Mouse (Mus musculus): Measurements from ENCODE around the gene 4933430I17Rik. TPM values are rescaled to one million over a fixed set of nuclear protein-coding genes. Genes with fewer than 3 reads are reported as not detected.

Gene 4933430I17Rik
- polyA plus RNA-seq, 2 experiments from 2014 or later, result 0.25 to 0.62 TPM

DNA sequence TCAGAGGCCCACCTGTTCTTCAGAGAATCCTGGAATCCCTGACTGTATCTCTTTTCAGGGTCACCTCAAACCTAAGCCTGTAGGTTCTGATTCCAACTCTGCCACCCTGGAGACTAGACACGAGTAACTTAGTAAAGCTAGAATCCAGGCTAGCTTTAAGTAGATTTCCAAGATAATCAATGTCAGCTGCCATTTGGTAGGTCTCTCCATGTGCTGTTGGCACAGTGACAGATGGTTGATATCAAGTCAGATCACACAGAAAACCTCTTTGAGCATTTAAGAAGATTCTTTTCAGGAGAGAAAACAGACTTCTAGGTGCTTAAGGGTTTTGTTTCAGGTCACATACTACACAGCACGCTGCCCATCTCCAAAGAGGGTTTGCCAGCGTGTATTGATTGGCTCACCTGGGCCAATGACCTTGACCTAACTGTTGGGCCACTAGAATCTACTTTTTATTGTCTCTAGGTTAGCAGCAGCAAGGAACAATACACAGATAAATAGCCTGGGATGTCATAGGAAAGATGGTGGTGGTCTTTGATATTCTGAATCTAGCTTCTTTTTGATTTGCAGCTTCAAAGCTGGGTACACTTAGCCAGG, 21.7 kb upstream of the 4933430I17Rik start, which contains the start of gene Hdhd3:
Gene Hdhd3, minus strand, starts transcription at position 94 of the 597 bp plus-strand sequence.
- ATAC-seq, result no peak

DNA sequence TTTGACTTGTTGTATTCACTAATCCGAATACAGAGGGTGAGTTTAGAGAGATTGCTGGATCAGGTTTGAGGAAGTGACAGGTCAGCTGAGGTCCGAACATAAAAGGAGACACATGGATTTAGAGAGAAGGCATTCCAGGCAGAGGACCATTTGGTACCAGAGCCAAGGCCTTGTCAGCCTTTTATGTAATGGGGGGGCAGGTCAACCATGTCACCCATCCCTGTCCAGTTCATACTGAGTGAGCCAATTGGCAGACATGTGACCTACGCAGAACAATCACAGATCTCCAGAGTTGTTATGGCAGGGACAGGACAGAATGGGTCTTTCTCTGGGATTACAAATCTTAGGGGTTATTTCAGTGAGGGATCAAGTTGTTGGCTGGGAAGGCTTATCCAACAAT, 19.2 kb upstream of the 4933430I17Rik start:
- ATAC-seq, result no peak

DNA sequence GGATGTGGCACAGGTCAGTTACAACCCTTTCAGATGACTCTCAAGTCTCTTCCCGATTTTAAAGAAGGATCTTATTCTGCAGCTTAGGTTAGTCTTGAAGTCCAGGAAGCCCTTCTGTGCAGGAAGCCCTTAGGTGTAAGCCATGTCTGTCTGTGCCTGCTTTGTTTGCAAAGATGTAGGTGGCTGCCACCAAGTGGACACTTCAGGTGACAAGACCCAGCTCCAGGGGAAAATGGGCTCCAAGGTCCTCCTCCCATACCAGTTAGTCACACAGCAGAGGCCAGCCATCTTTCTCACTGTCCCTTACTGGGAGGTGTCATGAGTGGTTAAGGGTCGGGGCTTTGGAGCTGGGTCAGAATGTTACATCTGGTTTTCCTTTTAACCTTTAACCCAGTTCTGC, 18.4 kb upstream of the 4933430I17Rik start:
- peak; percentile 60 for ATAC-seq

- ATAC-seq, result no peak
Measured at GRCm38 (mm10) chr4:62508839-62509238, 16.3 kb upstream of the 4933430I17Rik start.

DNA sequence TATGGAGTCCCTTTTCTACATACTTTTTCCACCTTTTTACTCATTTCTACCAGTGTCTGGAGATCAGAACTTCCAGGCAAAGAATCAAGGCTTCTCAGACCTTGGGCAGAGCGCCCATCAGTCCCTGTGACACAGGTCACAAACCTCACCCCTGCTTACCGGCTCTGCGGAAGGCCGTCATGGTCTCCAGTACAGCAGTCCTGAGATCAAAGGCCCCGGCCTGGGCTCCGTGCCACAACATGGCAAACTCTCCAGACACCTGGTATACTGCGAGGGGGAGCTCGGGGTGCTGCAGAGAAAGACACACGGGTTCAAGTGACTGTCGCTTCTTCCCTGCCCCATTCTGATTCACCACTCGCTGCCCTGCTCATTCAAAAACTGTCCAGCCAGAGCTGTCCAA, 15.2 kb upstream of the 4933430I17Rik start:
- no peak for ATAC-seq

DNA sequence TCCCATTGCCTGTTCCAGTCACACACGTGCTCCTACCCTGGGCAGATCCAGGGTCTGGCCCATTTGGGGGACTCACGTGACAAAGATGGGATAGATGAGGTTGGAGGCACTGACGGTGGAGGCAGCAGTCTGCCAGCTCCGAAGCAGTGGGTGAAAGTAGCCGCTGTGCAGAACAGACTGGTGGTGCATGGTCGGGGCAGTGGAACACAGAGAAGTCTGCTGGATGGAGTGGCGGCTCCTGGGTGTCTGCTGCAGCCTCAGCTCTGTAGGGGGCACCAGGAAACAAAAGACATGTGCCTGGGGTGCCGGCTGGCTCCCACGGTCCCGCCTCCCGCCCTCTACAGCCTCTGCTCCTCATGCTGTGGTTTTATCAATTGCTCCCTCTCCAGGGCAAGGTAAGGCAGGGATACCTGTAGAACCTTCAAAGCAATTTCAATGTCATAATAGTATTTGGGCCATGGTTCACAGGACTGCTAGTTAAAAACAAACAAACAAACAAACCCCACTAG, 11.1 kb upstream of the 4933430I17Rik start:
- ATAC-seq, result no peak

DNA sequence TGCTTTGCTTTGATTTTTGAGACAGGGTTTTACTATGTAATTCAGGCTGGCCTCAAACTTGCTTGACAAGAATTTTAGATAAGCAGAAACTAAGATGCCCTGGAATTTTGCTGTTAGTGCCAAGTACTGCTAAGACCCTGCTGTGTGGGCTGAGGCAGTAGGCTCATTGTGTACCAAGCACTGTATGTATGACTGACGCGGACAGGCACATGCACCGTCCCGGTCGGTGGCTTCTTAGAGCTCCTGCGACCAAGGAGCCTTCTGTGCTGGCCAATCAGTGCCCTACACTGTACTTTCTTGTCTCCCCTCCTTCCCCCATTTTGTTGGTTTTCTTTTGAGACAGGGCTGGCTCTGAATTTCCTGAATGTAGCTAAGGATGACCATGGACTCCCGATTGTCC, 10.2 kb upstream of the 4933430I17Rik start:
- ATAC-seq, result no peak

- no peak for ATAC-seq
Measured at GRCm38 (mm10) chr4:62515490-62515889, 9.7 kb upstream of the 4933430I17Rik start.

GRCm38 (mm10) chr4:62516079-62516478, 9.1 kb upstream of the 4933430I17Rik start:
- no peak for ATAC-seq

DNA sequence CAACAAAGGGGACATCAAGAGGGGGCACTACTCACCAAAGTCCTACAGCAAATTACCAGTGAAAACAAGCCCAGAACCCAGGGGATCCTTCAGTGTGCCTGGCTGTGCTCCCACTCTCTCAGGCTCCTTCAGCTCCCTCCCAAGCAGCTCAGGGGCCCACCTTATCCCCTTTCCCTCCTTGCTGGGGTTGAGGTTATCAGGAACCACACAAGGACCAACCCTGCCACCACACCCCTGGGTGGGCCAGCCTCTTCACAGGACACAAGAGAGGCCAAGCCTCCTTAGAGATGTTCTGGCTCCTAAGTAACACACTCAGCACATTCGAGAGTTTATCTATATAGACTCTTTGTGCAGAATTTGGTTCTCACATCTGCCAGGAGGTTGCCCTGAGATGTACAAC, 8.6 kb upstream of the 4933430I17Rik start:
- no peak for ATAC-seq

DNA sequence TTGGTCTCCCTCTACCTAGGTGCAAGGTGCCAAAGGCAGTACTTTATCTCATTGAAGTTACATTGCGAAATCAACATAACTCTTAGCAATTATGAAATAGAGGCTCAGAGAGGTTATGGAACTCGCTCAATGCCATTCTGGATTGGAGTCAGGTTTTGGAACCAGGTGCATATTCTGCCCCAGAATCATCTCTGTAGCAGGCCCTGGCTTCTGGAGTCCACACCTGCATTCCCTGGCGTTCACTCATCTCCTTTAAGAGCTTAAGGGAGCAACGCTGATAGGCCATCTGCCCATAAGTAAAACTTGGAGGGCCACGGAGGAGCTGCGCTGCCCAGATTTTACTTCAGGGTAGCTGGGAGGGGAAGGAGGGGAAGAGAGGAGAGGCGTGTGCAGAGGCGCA, 8.1 kb upstream of the 4933430I17Rik start:
- ATAC-seq, result no peak

DNA sequence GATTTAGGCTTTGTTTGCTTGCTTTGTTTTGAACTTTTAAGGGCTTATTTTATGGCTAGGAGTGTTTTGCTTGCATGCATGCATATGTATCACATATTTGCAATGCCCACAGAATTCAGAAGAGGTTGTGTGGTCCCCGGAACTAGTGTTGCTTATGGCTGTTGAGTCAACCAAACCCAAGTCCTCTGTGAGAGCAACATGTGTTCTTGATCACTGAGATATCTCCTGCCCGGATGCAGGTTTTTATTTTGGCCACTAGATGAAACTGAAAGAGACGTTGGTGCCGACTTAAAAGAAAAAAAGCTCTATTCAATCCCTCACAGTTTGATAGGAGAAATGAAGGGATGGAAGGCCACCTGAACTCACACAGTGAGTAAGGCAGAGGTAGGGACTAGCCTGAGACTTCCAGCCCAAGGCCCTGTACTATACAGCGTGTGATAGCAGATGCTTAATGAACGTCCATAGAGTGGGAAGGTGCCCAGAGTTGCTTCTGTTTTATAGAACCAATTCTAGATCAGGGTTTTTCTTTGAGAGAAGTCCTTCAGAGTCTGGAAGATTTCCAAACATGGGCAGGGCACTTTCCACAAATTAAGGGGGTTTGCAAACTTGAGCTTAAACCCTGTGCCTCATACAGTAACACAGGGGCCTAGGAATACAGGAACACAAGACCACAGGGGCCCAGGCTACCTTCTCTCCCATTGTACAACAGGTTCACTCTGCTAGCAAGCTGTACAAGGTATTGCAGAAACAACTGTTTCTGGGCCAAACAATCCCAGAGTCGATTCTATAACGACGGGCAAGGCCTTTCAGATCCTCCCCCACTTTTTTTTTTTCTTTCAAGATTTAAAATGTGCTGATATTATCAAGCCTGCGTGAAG, 7.4 kb upstream of the 4933430I17Rik start:
- ATAC-seq, result no peak

DNA sequence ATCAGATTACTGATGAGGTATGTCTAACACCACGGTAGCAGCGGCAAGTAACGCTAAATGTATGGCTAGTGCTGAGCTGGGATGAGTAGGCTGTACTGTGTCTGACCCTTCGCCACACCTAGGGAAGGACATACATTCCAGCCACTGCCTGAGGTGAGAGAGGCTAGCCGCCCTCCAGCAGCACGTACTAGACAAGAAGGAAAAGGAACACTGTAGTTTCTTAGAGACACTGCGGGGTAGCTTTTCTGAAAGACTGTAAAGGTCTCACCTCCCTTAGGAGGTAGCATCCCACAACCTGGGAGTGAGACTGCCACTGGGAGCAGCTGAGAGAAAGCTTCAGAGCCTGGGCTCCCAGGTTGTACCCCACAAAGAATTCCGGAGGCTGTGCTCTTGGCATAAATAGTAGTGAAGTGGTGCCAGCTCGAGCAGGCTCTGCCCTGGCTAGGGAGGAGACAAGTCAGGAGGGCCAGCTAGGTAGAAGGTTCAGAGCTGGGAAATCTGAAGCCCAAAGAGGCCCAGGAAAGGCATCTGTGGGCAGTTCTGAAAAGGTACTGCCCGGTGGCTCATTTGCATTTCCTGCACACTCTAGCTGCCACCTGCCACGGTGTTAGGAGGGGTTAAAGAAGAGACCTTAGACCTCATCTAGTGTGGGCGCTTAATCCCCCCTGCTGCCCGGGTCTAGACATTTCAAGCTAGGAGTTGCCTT, 6.6 kb upstream of the 4933430I17Rik start:
- peak; percentile 10 for ATAC-seq

GRCm38 (mm10) chr4:62519122-62519848, 5.9 kb upstream of the 4933430I17Rik start:
- peak; percentile 52 for ATAC-seq

- peak; percentile 71 for ATAC-seq
Measured at GRCm38 (mm10) chr4:62519849-62520233, 5.3 kb upstream of the 4933430I17Rik start, which contains the start of gene Alad. TSS of gene Alad (minus strand) at chr4:62519918.

DNA sequence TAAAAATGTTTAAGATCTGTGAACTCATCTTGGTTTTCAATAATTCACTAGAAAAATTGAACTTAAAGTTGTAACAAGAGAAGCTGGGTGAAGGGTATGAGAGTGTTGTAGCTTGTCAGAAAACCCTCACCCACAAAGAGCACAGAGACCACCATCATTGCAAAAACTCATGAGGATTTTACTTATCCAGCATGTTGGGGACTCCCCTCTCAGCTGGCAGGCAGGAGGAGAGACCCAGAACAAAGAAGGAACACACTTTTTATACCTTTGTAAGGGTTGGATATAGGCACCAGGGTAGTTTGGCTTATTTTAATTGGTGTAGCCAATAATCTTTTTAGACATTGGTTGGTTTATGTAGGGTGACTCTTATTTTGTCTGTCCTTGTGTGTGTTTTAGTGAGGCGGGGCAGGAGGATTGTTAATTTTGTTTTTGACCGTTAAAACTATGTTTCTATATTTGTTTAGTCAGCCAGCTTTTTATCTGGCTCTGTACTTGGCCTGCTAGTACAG, 4.2 kb upstream of the 4933430I17Rik start:
- no peak for ATAC-seq

DNA sequence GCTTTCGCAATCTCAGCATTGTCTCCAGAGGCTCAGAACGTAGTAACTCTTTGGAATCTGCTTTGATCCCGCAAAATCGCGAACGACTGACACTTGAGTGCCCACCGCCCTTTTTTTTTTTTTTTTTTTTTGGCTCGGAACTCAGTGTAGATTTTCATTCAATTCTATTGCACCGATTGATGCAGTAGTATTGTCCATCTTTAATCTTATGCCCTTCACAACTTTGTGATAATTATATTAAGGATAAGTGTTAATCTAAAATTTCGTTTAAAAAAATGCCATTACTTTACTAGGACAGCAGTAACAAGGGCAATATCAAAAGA, 281 bp downstream of the 4933430I17Rik start:
- no peak for ATAC-seq

GRCm38 (mm10) chr4:62526256-62526655, 1.1 kb downstream of the 4933430I17Rik start:
- no peak for ATAC-seq

DNA sequence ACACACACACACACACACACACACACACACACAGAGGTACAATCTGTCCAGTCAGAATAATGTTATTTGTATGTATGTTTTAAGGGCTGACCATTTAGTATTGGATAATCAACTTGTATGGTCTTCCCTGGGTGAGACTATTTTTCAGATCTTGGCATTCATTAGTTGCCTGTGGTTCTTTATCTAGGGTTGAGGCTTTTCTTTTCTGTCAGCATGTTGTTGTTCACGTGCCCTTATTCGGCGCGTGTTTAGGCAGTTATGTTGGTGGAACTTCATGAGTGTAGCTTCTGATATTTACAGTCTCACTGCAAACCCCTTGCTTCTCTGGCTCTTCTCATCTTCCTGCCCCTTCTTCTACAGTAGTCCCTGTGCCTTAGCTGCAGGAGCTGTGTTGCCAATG, 2.5 kb downstream of the 4933430I17Rik start:
- no peak for ATAC-seq

DNA sequence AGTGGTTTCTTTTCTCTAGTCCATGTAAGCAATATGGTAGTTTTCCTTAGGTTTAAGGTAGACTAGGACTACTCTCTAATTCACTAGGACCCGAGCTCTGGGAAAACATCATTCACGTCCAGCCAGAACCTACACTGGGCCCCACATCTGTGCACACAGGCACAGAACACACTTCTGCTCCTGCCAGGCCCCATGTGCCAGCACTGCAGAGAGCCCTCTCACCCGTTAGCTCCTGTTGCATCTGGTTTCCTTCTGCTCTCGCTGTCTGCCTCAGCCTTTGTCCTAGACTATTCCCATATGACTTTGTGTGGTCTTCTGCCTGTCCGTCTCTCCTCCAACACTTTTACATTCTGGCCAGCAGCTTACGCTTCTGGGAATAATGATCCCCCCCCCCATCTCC, 8.6 kb downstream of the 4933430I17Rik start:
- no peak for ATAC-seq

GRCm38 (mm10) chr4:62541802-62542201, 16.6 kb downstream of the 4933430I17Rik start:
- no peak for ATAC-seq

GRCm38 (mm10) chr4:62543782-62544181, 18.6 kb downstream of the 4933430I17Rik start:
- ATAC-seq, result no peak
